Mouse (Mus musculus) E14TG2a.4 (cell line): ENCODE results near the gene Eno1.

Source experiments
- CTCF ChIP-seq: conservative IDR thresholded peaks from 2 replicates; pipeline ENCODE4 v1.5.1; 2014; ENCODE audit warnings: low read length
- NANOG ChIP-seq: IDR thresholded peaks from 2 replicates; pipeline ENCODE4 v1.6.1; 2014; ENCODE audit warnings: borderline replicate concordance, low read length, mixed read lengths

DNA sequence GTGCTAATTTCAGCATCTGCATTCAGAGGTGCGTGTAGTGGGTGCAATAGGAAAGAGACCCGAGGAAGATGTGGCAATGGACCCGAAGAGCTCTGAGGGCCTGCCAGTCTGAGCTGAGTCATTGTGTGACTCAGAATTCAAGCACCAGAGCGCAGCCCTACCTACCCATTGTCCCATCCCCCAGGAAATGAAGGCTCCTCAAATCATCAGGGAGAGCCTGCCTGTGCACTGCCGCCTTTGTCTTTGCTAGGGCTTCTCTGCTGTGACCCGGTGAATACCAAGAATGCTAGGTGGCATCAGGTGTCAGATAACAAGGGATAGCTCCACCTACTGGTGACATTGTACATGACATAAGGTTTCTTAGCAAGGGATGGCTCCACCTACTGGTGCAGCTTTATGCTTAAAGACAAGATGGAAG lies 3.4 kb downstream of the Eno1 start:
- TF ChIP-seq CTCF (peak; percentile 88), NANOG (no peak)
